Mouse (Mus musculus) heart, postnatal 25 days (tissue): ENCODE results near the gene Phf13. TPM values are rescaled to one million over a fixed set of nuclear protein-coding genes. Genes with fewer than 3 reads are reported as not detected.

ENCODE experiments used
- DNase-seq: peaks from one replicate; pipeline ENCODE4 v3.0.0; 2022; ENCODE audit warnings: low spot score
- intact Hi-C: fragments of 180-260 bp; cut with DNase I; formaldehyde crosslinking; loops from one replicate; pipeline ENCODE4 v1.15.1; 2025
- total RNA-seq, 2 experiments: library from RNA; stranded (reverse); gene quantifications; 2 replicates each; pipeline ENCODE4 v1.2.3; 2021

The Phf13 gene
- total RNA-seq, 2 experiments from 2014 or later = 5.8 to 6.2 TPM

DNA sequence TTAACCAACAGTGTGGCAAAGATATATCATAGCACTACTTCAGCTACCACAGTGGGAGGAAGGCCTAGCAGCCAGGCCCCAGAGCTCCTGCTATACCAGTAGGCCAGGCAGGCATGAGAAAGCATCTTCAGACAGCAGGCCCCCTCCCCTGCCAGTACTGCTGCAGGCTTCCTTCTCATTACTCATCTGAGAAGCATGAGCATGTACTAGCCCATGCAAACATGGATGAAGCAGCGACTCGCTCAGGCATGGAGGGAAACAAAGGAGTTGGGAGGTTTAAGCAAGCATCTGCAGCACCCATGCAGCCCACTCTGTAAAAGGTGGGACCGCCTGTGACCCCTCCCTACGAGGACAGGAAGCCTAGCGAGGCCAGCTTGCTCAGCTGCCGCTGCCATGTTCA is 23.0 kb upstream of the Phf13 start:
- intact Hi-C loops = no loop called here
- DNase-seq = no peak

DNA sequence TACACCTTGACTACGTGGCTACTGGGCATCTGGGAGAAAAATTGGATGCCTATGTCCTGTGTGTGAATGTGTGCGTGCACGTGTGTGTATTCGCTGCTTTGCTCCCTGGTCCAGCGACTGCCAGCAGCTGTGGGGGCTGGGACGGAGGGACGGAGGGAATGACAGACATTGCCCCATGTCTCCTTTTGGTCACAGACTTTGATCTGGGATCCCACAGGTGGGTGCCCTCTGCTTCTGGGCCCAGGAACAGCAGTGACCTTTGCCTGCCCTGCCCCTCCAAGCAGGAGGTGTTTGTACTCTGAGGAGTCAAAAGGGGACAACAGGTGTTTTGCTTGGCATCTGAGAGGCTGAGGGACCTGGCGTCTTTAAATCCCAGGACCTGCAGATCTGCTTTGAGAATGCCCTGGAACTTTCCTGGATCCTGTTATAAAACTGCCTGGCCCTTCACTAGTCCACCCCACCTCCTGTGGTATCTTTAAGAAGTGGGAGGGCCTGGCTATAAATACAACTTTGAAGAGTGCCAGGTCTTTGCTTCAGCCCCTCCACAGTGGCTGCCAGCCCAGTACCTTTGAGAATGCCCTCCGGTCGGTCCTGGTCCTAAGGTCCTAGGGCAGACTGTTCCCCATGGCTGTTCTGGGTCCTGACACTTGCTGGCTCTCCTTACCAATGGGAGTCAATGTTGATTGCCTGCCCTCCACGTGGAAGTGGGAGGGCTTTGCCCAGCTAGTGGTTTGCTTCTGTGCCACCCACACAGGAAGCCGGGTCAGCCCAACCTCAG is 17.2 kb upstream of the Phf13 start:
- peak; percentile 45 for DNase-seq
- intact Hi-C loops = no loop called here

DNA sequence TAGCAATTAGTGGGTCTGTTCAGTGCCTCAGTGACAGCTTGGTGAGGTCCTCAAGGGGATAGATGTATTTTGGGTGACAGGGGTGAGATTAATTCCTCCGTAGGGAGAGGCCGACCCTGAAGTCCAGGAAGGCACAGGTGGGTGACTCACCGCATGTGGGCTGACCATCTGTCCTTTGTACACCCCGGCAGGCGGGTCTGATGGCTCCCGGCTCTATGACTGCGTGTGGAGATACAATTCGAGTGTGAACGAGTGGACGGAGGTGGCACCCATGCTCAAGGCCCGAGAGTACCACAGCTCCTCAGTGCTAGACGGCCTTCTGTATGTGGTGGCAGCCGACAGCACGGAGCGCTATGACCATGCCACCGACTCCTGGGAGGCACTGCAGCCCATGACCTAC is 16.1 kb upstream of the Phf13 start:
- intact Hi-C loops = no loop called here
- no peak for DNase-seq

- DNase-seq = no peak
- intact Hi-C loops = loop anchor here (1.0 kb wide), 1 partner anchor 15 kb away; no protein-coding TSS in a partner anchor
Measured at GRCm38 (mm10) chr4:152011171-152011760, 15.2 kb upstream of the Phf13 start.

GRCm38 (mm10) chr4:152010707-152011134 is 14.7 kb upstream of the Phf13 start:
- intact Hi-C loops = loop anchor here (1.0 kb wide), 1 partner anchor 16 kb away; no protein-coding TSS in a partner anchor
- no peak for DNase-seq

DNA sequence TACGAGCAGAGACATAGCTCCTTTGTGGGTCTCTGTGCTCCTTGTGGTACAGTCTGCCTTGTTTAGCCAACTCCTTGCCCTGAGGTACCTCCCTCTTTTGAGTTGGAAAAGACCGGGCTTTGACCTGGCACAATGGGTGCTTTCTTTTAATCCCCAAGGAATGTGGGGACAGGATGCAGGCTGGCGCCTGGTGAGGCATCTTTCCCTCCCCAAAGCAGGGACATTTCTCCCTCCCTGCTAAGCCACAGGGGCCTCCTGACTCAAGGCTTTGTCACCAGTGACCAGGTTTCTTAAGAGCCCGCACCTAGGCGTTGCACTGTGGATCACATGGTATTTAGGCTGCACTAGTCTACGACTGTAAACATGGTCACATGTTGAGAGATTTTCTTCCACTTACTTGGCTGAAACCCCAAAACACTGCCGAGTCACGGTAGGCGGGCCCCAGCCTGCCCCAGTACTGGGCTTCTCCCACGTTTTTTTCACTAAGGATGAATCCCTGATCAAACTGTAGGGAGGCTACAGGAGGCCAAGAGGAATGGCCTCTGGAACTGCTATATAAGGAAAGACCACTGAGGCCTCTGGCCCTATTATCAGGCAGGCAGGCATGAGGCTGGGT is 14.1 kb upstream of the Phf13 start:
- intact Hi-C loops = no loop called here
- DNase-seq = peak; percentile 37

- intact Hi-C loops = no loop called here
- no peak for DNase-seq
Measured at GRCm38 (mm10) chr4:152009076-152010051, 13.3 kb upstream of the Phf13 start.

DNA sequence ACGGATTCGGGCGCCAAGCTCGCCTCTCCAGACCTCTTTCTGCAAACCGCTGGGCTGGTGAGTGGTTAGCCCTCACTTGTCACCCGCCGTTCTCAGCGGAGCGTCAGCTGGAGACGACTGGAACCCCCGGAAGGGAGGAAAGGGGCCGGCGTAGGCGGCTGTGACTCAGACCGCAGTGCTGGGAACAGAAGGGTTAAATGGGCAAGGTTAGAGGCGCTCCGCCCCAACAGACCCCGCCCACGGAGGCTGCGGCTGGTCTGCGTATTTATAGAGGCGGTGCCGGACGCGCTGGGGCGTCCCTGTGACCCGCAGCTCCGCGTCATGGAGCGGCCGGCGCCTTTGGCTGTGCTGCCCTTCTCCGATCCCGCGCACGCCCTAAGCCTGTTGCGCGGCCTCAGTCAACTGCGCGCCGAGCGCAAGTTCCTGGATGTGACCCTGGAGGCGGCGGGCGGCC is 12.6 kb upstream of the Phf13 start, which contains the start of gene Klhl21:
Klhl21 (plus strand) TSS at position 182 of the 454 bp plus-strand sequence.
- intact Hi-C loops = no loop called here
- DNase-seq = peak; percentile 93

- no peak for DNase-seq
- intact Hi-C loops = no loop called here
Measured at GRCm38 (mm10) chr4:152008148-152008500, 12.1 kb upstream of the Phf13 start.

DNA sequence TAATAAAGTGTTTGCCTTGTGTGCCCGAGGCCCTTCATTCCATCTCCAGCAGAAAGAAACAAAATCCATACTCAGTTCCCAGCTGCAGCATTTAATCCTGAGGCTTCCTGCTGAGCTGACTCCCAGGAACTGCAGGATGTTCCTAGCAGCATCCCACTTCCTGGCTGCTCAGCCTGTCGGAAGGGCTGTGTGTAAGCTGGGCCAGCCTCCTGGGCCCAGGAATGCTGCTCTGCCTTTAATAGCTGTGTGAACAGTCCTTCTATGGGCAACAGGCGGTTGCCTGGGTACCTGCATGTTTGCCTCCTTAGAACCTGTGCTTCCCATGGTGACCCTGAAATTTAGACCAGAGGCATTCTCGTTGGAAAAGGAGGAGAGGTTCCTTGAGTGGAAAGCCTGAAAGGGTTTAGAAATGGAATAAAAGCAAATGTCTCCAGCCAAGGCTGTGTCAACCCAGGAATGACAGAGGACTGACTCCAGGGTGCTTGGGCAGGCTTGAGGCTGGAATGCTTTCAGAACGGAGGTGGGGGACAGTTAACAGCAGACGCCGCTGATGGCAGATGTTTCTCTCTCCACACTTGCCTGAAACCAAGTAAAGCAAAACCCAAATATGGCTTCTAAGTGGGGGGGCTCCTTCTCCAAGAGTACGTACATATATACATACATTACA is 11.6 kb upstream of the Phf13 start:
- intact Hi-C loops = no loop called here
- peak; percentile 23 for DNase-seq

DNA sequence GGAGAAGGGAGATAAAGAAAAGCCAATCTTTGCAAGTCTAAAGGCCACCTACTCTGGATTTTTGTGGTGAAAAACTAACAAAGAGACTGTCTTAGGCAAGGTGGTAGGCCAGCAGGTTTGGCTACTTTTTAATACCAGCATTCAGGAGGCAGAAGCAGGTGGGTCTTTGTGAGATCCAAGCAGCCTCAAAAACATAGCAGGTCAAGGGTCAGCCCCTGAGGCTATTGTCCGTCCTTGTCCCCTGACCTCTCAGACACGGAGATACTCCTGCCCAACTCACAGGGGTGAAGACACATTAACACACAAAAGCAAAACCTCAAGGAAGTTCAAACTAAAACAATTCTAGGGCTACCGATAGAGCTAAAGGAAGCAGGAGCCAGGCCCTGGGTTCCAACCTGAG is 10.8 kb upstream of the Phf13 start:
- intact Hi-C loops = no loop called here

GRCm38 (mm10) chr4:152006137-152006536 is 10.1 kb upstream of the Phf13 start:
- intact Hi-C loops = no loop called here
- no peak for DNase-seq

More for the DNA sequence above, 10.8 kb upstream of the Phf13 start:
- DNase-seq = no peak

DNA sequence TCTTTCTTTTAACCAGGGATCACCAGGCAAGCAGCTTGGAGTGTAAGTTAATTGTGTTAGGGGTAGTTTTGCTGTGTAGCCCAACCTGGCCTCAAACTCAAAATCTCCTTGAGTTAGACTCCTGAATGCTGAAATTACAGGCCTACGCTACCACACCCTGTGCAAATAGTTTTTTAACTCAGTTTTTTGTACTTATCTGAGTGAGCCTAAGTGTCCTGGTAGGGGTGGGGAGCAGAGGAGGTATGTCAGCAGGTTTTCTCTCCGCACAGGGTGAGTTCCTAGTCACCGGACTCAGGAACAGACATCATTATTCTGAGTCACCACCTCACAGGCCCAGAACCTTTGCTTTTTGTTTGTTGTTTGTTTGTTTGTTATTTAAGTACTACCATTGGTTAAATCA is 6.0 kb upstream of the Phf13 start:
- no peak for DNase-seq
- intact Hi-C loops = no loop called here

DNA sequence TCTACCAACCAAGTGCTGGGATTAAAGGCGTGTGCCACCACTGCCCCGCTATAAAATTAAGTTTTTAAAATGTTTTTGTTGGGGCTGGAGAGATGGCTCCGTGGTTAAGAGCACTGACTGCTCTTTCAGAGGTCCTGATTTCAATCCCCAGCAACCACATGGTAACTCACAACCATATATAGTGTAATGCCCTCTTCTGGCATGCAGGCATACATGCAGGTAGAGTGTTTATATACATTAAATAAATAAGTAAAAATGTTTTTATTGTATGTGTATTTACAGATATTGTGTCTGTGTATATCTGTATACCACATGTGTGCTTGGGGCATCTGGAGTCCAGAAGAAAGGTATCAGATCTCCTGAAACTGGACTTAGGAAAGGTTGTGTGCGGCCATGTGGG is 5.3 kb upstream of the Phf13 start:
- DNase-seq = no peak
- intact Hi-C loops = no loop called here

- no peak for DNase-seq
- intact Hi-C loops = no loop called here
Measured at GRCm38 (mm10) chr4:152000906-152001305, 4.8 kb upstream of the Phf13 start.

- DNase-seq = no peak
- intact Hi-C loops = no loop called here
Measured at GRCm38 (mm10) chr4:151999481-151999880, 3.4 kb upstream of the Phf13 start.

GRCm38 (mm10) chr4:151997701-151998100 is 1.6 kb upstream of the Phf13 start:
- DNase-seq = no peak
- intact Hi-C loops = no loop called here

GRCm38 (mm10) chr4:151996951-151997222 is 829 bp upstream of the Phf13 start:
- intact Hi-C loops = no loop called here
- no peak for DNase-seq

- intact Hi-C loops = no loop called here
Measured at GRCm38 (mm10) chr4:151995371-151996172, 486 bp downstream of the Phf13 start.

More at GRCm38 (mm10) chr4:151995371-151996172, 486 bp downstream of the Phf13 start:
- peak; percentile 18 for DNase-seq
